Mouse (Mus musculus) MEL (cell line): Measurements from ENCODE around the gene Hvcn1. TPM values are rescaled to one million over a fixed set of nuclear protein-coding genes. Genes with fewer than 3 reads are reported as not detected.

Experiments
- DNase-seq: peaks from one replicate; pipeline ENCODE4 v3.0.0; 2011; ENCODE audit warnings: low read depth, low spot score
- H3K27ac ChIP-seq: 2 replicates; pipeline ENCODE4 v1.5.1; 2012; ENCODE audit warnings: low read depth, mild to moderate bottlenecking, control low read depth, low read length, moderate library complexity; ENCODE audit not compliant: control insufficient read depth
- H3K27me3 ChIP-seq, 2 experiments: fragments of 150-350 bp in 1 of 2; sonication (generic) in 1 of 2; 2 replicates each; pipeline ENCODE4 v1.6.1; 2012; ENCODE audit warnings: low read length in 2 of 2, mild to moderate bottlenecking in 2 of 2, improper control_type of control experiment in 1 of 2, moderate library complexity in 1 of 2; ENCODE audit not compliant: insufficient read depth in 2 of 2, control insufficient read depth in 1 of 2
- H3K36me3 ChIP-seq, 2 experiments: 2 replicates each; pipeline ENCODE4 v1.6.1; 2012 to 2014; ENCODE audit warnings: low read length in 2 of 2, improper control_type of control experiment in 1 of 2, inconsistent platforms in 1 of 2, mild to moderate bottlenecking in 1 of 2; ENCODE audit not compliant: insufficient read depth in 2 of 2, control insufficient read depth in 1 of 2
- H3K4me1 ChIP-seq, 2 experiments: fragments of 150-350 bp in 1 of 2; sonication (generic) in 1 of 2; 2 replicates each; pipeline ENCODE4 v1.6.1; 2012; ENCODE audit warnings: low read length in 2 of 2, improper control_type of control experiment in 1 of 2, mild to moderate bottlenecking in 1 of 2; ENCODE audit not compliant: insufficient read depth in 2 of 2, control insufficient read depth in 1 of 2
- H3K4me3 ChIP-seq, 2 experiments: fragments of 150-350 bp in 1 of 2; sonication (generic) in 1 of 2; 2 replicates each; pipeline ENCODE4 v1.5.1; 2012; ENCODE audit warnings: low read depth in 2 of 2, low read length in 2 of 2, mild to moderate bottlenecking in 2 of 2, moderate library complexity in 2 of 2, control low read depth in 1 of 2, improper control_type of control experiment in 1 of 2; ENCODE audit not compliant: control insufficient read depth in 1 of 2, insufficient read depth in 1 of 2
- H3K79me2 ChIP-seq: 2 replicates; pipeline ENCODE4 v1.6.1; 2012; ENCODE audit warnings: mild to moderate bottlenecking, low read length, moderate library complexity; ENCODE audit not compliant: control insufficient read depth, poor library complexity, insufficient read depth
- H3K9ac ChIP-seq: 2 replicates; pipeline ENCODE4 v1.6.1; 2012; ENCODE audit warnings: low read depth, mild to moderate bottlenecking, control low read depth, low read length, moderate library complexity; ENCODE audit not compliant: control insufficient read depth, poor library complexity, severe bottlenecking
- H3K9me3 ChIP-seq: fragments of 150-350 bp; sonication (generic); replicated peaks from 2 replicates; pipeline ENCODE4 v1.6.1; 2012; ENCODE audit warnings: mild to moderate bottlenecking, low read length, improper control_type of control experiment, moderate library complexity; ENCODE audit not compliant: insufficient read depth
- BHLHE40 ChIP-seq: IDR thresholded peaks from 2 replicates; pipeline ENCODE4 v1.6.1; 2012; ENCODE audit warnings: low read depth, mild to moderate bottlenecking, inconsistent platforms, low read length, improper control_type of control experiment, borderline replicate concordance
- CHD2 ChIP-seq: IDR thresholded peaks from 2 replicates; pipeline ENCODE4 v1.6.1; 2011; ENCODE audit warnings: low read length, improper control_type of control experiment
- ELF1 ChIP-seq: IDR thresholded peaks from 2 replicates; pipeline ENCODE4 v1.6.1; 2014; ENCODE audit warnings: low read depth, mild to moderate bottlenecking, inconsistent platforms, low read length, improper control_type of control experiment, moderate library complexity
- MYB ChIP-seq: IDR thresholded peaks from 2 replicates; pipeline ENCODE4 v1.6.1; 2011; ENCODE audit warnings: mild to moderate bottlenecking, low read depth, low read length, improper control_type of control experiment
- POLR2AphosphoS5 ChIP-seq: IDR thresholded peaks from 2 replicates; pipeline ENCODE4 v1.6.1; 2012; ENCODE audit warnings: low read depth, borderline replicate concordance, mild to moderate bottlenecking, inconsistent platforms, low read length, moderate library complexity, mixed read lengths
- USF1 ChIP-seq: IDR thresholded peaks from 2 replicates; pipeline ENCODE4 v1.6.1; 2014; ENCODE audit warnings: low read depth, mild to moderate bottlenecking, inconsistent platforms, low read length, improper control_type of control experiment, moderate library complexity
- USF2 ChIP-seq, 2 experiments: IDR thresholded peaks; 2 replicates each; pipeline ENCODE4 v1.6.1; 2011 to 2012; ENCODE audit warnings: improper control_type of control experiment in 2 of 2, low read length in 2 of 2, borderline replicate concordance in 1 of 2, inconsistent platforms in 1 of 2, low read depth in 1 of 2, mild to moderate bottlenecking in 1 of 2; ENCODE audit not compliant: insufficient read depth in 1 of 2
- ZMIZ1 ChIP-seq: IDR thresholded peaks from 2 replicates; pipeline ENCODE4 v1.6.1; 2012; ENCODE audit warnings: low read depth, mild to moderate bottlenecking, inconsistent platforms, low read length, improper control_type of control experiment, moderate library complexity
- ZNF384 ChIP-seq: IDR thresholded peaks from 2 replicates; pipeline ENCODE4 v1.6.1; 2012; ENCODE audit warnings: low read depth, mild to moderate bottlenecking, inconsistent platforms, low read length, improper control_type of control experiment
- polyA plus RNA-seq, 2 experiments: library from polyadenylated mRNA; stranded (reverse) in 1 of 2; unstranded in 1 of 2; fragments of >175 nt in 1 of 2; fragments of >200 nt in 1 of 2; gene quantifications; 2 replicates each; pipeline versions ENCODE4 v1.2.1 to v1.2.4; 2012; ENCODE audit warnings: low replicate concordance in 2 of 2, low read depth in 1 of 2; ENCODE audit not compliant: insufficient read length in 2 of 2, insufficient read depth in 1 of 2, missing spikeins in 1 of 2
- total RNA-seq: library from RNA; depleted of rRNA; stranded (reverse); fragments of 300-350 nt; gene quantifications from 2 replicates; pipeline ENCODE4 v1.2.3, GENCODE M21; 2012

Gene Hvcn1
- total and polyA plus RNA-seq, 3 experiments = 8.4 to 13.5 TPM; not detected in 1

DNA sequence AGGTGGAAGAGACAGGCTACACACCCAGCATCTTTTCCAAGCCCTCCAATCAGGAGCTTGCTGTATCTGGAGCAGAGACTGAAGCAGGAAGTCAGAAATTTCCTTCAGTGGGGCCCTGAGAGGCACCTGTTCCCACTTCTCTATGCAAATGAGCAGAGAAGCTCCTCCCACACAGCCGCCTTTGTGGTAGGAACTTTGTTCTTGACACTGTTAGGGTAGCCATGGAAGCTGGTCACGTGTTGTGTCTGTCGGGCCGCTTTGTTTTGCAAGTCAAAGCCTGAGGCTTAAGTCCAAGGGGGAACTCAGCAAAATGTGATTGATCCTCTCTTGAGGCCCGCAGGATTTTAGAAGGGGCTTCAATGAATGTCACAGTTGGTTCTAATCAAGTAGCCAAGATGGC is 68.2 kb downstream of the Hvcn1 start:
- TF ChIP-seq ZMIZ1 (no peak), USF1 (peak; percentile 43; the same call in 1 of the 2 replicates)
- H3K36me3 ChIP-seq = peaks cover 0 to 4% of the 10 kb centered on the region in 2 experiments; a peak in 2 of 4 replicates
- DNase-seq = no peak
- no peak overlapping the region for H3K4me3 ChIP-seq
- 0 out of 4 replicates have a peak, but pooled peaks cover 0 to 2% of the 10 kb centered on the region in 2 experiments for H3K27me3 ChIP-seq
- no peak overlapping the region for H3K9ac ChIP-seq
- H3K79me2 ChIP-seq = no peaks in the 10 kb centered on the region
- H3K27ac ChIP-seq = no peak overlapping the region
- H3K9me3 ChIP-seq = no peaks in the 10 kb centered on the region
- H3K4me1 ChIP-seq = peaks cover 0 to 15% of the 10 kb centered on the region in 2 experiments; a peak in 3 of 4 replicates

DNA sequence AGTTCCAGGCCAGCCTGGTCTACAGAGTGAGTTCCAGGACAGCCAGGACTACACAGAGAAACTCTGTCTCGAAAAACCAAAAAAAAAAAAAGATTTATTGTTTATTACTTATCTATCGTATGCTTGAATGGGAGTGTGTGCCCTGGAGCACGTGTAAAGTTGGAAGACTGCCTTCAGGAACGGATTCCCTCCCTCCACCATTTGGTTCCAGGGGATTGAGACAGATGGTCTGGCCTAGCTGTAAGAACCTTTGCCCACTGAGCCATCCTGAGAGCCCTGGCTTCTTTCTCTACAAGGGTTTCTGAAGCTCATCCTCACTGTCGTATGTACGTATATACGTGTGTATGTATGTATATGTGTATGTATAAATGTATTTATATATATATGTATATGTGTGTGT is 72.3 kb downstream of the Hvcn1 start:
- Histone ChIP-seq H3K36me3 (peaks cover 0 to 31% of the 10 kb centered on the region in 2 experiments; a peak in 2 of 4 replicates), H3K27me3 (0 out of 4 replicates have a peak, but pooled peaks cover 0 to 2% of the 10 kb centered on the region in 2 experiments), H3K9me3 (no peaks in the 10 kb centered on the region), H3K79me2 (no peaks in the 10 kb centered on the region), H3K9ac (no peak overlapping the region), H3K4me3 (no peak overlapping the region), H3K4me1 (peaks cover 12 to 37% of the 10 kb centered on the region in 2 experiments), H3K27ac (no peak overlapping the region)
- TF ChIP-seq ELF1 = no peak
- no peak for TF ChIP-seq MYB
- TF ChIP-seq USF1 = no peak
- TF ChIP-seq USF2 (IDR thresholded peaks at IDR 0.05; ENCODE audit: borderline replicate concordance in 1 of 2, insufficient read depth in 1 of 2, low read depth in 1 of 2, low read length in 2 of 2) = no peak
- no peak for TF ChIP-seq CHD2
- no peak for TF ChIP-seq BHLHE40
- DNase-seq = no peak

DNA sequence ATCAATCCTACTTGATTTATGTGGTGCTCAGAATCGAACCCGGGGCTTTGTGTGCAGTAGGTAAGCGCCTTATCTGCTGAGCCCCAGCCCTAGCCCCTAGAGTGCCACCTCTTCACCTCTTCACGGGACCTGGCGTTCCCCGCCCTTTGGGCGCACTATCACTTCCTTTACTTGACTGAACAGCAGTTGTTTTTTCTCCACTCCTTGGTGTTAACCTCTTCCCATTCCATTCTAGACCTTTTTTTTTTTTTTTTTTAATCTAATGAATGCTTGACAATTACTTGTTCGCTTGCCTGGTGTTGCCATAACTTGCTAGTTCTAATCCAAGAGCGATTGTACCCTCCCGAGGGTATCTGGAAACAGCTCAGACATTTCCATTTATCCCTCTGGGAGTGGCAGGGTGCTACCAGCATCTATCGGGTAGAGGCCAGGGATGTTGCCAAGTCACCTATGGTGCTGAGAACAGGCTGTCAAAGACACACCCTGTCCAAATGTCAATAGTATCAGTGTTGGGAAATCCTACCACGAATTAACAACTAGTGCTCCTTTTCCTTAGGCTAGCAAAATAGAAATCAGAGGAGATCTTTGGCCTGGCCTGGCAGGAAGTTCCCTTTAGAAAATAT is 73.3 kb downstream of the Hvcn1 start:
- TF ChIP-seq ZNF384 (peak; percentile 63), BHLHE40 (peak; percentile 49; the same call in 1 of the 2 replicates), POLR2AphosphoS5 (no peak)
- no peaks in the 10 kb centered on the region for H3K9me3 ChIP-seq
- no peak overlapping the region for H3K4me3 ChIP-seq
- H3K27ac ChIP-seq = no peak overlapping the region
- peaks cover 13 to 32% of the 10 kb centered on the region in 2 experiments for H3K4me1 ChIP-seq
- no peak for DNase-seq
- peaks cover 7% of the 10 kb centered on the region for H3K79me2 ChIP-seq
- 0 out of 4 replicates have a peak, but pooled peaks cover 0 to 2% of the 10 kb centered on the region in 2 experiments for H3K27me3 ChIP-seq
- peaks cover 0 to 31% of the 10 kb centered on the region in 2 experiments; a peak in 2 of 4 replicates for H3K36me3 ChIP-seq
- H3K9ac ChIP-seq = no peak overlapping the region
